Mouse (Mus musculus) Patski (cell line): ENCODE measurements around the gene Mdfi. TPM values are rescaled to one million over a fixed set of nuclear protein-coding genes. Genes with fewer than 3 reads are reported as not detected.

Experiments used
- ATAC-seq: fragments of 100-300 bp; one replicate; pipeline ENCODE4 v1.8.0; 2021
- CTCF ChIA-PET: fragments of 350-600 bp; sonication (Branson Sonifier 250); formaldehyde crosslinking; loops from one replicate; lab custom pipeline; 2022; ENCODE audit warnings: inconsistent platforms; lab: Charles Lee
- POLR2A ChIA-PET: fragments of 350-600 bp; sonication (Branson Sonifier 250); formaldehyde crosslinking; loops from one replicate; lab custom pipeline; 2022; ENCODE audit warnings: antibody characterized with exemption, inconsistent platforms; lab: Charles Lee
- DNase-seq: peaks from one replicate; pipeline ENCODE4 v3.0.0-alpha.2; 2011; ENCODE audit warnings: low read depth, low spot score
- H3K27me3 ChIP-seq: fragments of 371-371 bp; one replicate; pipeline ENCODE4 v1.5.1; 2021
- CTCF ChIP-seq: fragments of 100-300 bp; IDR thresholded peaks from one replicate; pipeline ENCODE4 v1.5.1; 2021
- in situ Hi-C: fragments of 300-500 bp; cut with MboI; formaldehyde crosslinking; loops from 3 replicates; pipeline ENCODE4 v1.11.1; 2018; ENCODE audit warnings: low pct_unique_long_range_greater_than_20kb, mixed read lengths
- polyA plus RNA-seq: library from polyadenylated mRNA; unstranded; gene quantifications from one replicate; pipeline ENCODE4 v1.2.3, GENCODE M21; 2021

Mdfi gene
- polyA plus RNA-seq, 1 experiment from 2014 or later, result not detected

DNA sequence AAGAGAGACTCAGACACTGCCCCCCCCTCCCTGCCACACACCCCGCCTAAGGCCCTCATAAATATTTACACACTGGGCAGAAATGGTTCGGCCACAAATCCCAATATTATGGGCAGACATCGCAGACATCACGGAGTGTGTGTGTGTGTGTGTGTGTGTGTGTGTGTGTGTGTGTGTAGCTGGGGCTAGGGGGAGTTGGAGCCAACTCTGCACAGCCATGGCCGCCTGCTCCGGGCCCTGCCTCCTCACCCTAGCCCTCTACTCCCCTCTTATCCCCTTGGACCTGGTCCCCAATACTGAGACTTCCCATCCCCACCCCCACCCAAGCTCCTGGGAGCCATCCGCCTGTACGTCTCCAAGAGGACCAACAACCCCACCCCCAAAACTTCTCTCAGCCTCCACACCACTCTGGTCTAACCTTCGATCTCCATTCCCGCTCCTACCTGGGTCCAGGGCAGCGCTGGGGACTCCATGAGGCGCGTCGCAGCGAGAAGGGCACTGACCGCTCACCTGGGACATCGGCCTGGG is 1.9 kb downstream of the Mdfi start:
- peaks cover 14% of the 10 kb centered on the region for H3K27me3 ChIP-seq
- DNase-seq, result no peak
- in situ Hi-C loops, result no loop called here
- ATAC-seq, result no peak
- TF ChIP-seq CTCF, result no peak
- CTCF ChIA-PET, result interaction anchor here (1.0 kb wide), 1 partner anchor 27 kb away, joined by 3 read pairs; no protein-coding TSS in a partner anchor
- POLR2A ChIA-PET, result no interaction called here

DNA sequence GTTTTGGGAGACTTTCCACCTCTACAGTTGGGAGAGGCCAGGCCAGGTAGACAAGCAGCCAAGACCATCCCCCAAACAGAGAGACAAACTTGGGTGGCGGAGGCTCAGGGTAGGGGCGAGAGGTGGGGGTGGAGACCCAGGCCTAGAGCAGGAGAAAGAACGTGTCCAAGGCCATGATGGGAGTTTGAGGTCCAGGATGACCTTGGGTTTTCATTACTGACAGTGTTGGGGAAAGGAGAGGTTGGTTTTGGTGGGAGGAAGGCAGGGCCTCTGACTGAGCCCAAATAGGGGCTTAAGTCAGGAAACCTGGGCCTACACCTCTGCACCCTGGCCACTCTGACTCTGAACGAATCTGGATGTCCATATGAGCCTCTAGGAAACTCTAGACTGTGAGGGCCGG is 2.7 kb downstream of the Mdfi start:
- peaks cover 14% of the 10 kb centered on the region for H3K27me3 ChIP-seq
- ChIA-PET CTCF (interaction anchor here (1.0 kb wide), 1 partner anchor 27 kb away, joined by 3 read pairs; no protein-coding TSS in a partner anchor), POLR2A (no interaction called here)
- DNase-seq (no peak), ATAC-seq (no peak)
- in situ Hi-C loops, result no loop called here
- no peak for TF ChIP-seq CTCF

DNA sequence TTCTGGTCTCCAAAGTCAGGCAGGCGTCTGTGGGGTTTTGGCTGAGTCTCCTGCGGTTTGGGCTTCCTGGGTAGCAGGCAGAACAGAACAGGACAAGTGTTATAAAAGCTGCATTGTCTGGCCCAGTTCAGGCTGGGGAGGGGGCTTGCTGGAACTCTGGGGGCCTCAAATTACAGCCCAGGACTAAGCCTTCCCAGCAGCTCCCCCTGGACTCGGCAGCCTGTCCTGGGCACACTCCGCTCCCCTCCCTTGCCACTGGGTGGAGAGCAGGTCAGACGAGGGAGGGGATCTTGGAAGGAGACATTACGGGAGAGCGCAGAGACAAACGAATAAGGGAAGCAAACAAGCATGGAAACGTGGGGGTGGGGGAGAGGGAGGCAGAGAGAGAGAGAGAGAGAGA is 3.3 kb downstream of the Mdfi start:
- POLR2A ChIA-PET, result no interaction called here

DNA sequence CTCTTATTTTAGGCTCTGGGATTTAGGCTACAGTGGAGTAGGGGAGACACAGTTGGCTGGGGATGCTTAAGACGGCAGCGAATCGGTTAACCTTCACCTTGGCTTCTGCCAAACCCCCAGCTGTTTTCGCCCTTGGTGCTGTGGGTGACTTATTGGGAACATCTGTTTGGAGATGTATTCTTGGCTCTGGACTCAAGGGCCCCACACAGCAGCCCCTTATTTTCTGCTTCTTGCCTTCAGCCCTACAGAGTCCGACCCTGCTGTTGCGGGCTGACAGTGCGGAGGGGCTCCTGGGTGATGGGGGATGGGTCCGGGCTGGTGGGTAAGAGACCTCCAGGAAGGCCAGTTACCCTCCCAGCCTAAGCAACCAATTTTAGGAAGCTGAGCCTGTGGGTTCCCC is 13.2 kb downstream of the Mdfi start:
- ATAC-seq, result no peak
- no peaks in the 10 kb centered on the region for H3K27me3 ChIP-seq
- no peak for TF ChIP-seq CTCF
- in situ Hi-C loops, result no loop called here
- DNase-seq, result no peak
- ChIA-PET POLR2A (no interaction called here), CTCF (interaction anchor here (1.5 to 1.6 kb wide), 2 partner anchors 15 to 16 kb away, joined by 4 read pairs; no protein-coding TSS in a partner anchor)

More for the DNA sequence above, 3.3 kb downstream of the Mdfi start:
- TF ChIP-seq CTCF, result no peak
- no peak for DNase-seq
- CTCF ChIA-PET, result no interaction called here
- peaks cover 14% of the 10 kb centered on the region for H3K27me3 ChIP-seq
- ATAC-seq, result no peak
- in situ Hi-C loops, result no loop called here

DNA sequence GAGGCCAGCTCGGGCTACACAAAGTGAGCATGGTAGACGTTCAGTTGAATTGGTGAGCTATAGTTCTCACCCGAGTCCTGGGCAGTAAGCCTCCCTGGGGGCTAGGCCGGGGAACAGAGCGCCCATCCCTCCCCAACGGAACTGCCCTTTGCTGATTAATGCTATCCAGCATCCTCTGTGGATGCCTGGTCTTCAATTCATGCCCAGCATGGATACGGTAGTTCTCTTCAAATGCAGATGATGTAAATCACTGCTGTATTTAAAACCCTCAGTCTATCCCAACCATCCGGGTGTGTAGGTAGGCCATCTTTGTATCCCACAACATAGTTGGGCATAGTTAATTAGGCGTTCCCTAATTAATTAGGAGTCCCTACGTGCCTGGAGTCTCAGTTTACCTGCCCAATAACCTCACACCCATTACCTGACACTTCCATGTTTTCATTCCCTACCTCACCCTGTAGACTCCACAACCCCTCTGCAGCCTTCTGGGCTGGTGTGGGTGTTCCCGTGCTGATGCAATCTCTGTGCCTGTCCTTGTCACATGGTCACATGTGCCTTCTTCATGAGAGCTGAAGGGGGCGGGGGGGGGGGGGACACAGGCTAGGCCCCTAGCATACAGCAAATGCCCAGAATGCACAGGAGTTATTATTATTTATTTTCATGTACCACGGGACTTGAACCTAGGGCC is 16.3 kb downstream of the Mdfi start:
- ChIA-PET CTCF (no interaction called here), POLR2A (no interaction called here)
- ATAC-seq (no peak), DNase-seq (no peak)
- no peaks in the 10 kb centered on the region for H3K27me3 ChIP-seq
- TF ChIP-seq CTCF, result no peak
- in situ Hi-C loops, result no loop called here

DNA sequence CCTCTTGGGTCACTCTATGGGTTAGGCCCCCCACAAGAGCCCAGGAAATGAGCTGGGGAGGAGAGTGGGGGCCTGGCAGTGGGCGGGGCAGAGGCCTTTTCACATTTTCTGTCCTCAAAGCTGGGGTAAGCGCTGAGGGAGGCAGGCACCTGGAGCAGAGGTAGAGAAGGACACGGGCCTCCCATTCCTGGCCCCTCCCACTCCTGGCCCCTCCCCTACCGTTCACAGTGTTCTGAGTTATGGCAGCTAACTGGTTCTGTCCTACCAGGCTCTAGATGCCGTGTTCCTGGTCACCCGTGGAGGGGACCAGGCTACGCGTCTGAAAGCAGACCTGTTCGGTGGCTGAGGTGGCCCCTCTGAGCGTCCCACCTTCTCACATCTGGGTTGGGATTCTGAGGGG is 19.0 kb downstream of the Mdfi start:
- DNase-seq (no peak), ATAC-seq (no peak)
- ChIA-PET POLR2A (no interaction called here), CTCF (interaction anchor here (0.9 kb wide), 1 partner anchor 23 kb away, joined by 3 read pairs; no protein-coding TSS in a partner anchor)
- no peak for TF ChIP-seq CTCF
- in situ Hi-C loops, result no loop called here
- no peaks in the 10 kb centered on the region for H3K27me3 ChIP-seq

DNA sequence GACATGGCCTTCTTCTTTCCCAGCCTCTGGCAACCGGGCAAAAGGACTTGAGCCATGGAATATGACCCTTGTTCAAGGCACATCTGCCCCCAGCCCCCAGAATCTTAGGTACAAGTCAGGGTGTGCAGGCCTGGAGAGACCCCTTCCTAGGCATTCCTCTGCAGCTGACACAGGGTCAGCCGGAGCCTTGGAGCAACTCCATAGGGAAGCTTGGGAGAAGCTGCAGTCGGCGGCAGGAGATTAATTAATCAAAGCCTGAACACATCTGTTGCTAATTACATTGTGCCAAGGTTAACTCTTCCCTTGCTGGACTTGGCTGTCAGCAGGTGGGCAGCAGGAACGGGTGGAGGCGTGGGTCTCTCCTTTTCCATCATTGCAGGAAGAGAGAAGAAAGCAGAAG is 20.0 kb downstream of the Mdfi start:
- in situ Hi-C loops, result no loop called here
- ChIA-PET CTCF (no interaction called here), POLR2A (no interaction called here)
- H3K27me3 ChIP-seq, result no peaks in the 10 kb centered on the region
- no peak for TF ChIP-seq CTCF
- DNase-seq (no peak), ATAC-seq (no peak)

DNA sequence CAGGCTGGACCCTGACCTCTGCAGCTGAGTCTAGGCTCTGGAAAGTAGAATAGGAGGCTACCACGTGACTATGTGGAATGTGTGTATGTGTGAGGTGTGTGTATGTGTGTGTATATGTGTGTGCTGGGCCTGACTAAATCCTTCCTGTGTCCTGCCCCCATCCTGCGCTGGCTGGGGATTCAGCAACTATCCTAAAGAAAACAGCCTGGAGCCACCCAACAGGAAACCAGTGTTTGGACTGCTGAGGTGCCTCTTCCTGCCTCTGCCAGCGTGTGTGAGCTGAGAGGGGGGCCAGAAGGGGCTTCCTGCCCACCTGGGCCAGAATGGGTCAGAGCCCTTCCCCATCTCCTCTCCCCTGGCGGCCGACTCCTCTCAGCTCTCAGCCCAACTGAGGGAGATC is 20.9 kb downstream of the Mdfi start:
- DNase-seq, result no peak
- POLR2A ChIA-PET, result interaction anchor here (1.7 kb wide), 1 partner anchor 12 kb away, joined by 5 read pairs; no protein-coding TSS in a partner anchor
- in situ Hi-C loops, result no loop called here
- H3K27me3 ChIP-seq, result no peaks in the 10 kb centered on the region
- no peak for ATAC-seq
- no peak for TF ChIP-seq CTCF
- CTCF ChIA-PET, result interaction anchor here (1.5 kb wide), 1 partner anchor 21 kb away, joined by 4 read pairs; no protein-coding TSS in a partner anchor

DNA sequence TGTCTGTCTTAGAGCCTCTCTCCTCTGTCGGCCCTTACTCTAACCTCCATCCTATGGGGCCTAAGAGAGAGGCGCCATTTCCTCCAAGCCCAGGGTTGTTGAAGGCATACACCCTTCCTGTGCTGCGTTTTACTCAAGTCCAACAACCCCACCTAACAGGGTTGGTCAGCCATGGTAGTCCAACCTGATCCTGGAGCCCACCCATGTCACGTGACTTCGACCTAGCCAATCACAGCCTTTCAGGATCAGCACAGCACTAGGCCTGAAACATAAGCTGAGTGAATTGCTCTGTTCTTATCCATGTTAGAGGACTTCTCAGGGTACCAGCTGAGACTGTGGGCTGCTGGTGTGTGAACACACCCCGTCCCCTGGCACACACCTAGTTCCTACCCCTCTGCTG is 22.3 kb downstream of the Mdfi start:
- CTCF ChIA-PET, result interaction anchor here (1.5 kb wide), 1 partner anchor 19 kb away, joined by 4 read pairs; no protein-coding TSS in a partner anchor
- POLR2A ChIA-PET, result interaction anchor here (1.7 kb wide), 1 partner anchor 11 kb away, joined by 5 read pairs; no protein-coding TSS in a partner anchor
- ATAC-seq, result no peak

DNA sequence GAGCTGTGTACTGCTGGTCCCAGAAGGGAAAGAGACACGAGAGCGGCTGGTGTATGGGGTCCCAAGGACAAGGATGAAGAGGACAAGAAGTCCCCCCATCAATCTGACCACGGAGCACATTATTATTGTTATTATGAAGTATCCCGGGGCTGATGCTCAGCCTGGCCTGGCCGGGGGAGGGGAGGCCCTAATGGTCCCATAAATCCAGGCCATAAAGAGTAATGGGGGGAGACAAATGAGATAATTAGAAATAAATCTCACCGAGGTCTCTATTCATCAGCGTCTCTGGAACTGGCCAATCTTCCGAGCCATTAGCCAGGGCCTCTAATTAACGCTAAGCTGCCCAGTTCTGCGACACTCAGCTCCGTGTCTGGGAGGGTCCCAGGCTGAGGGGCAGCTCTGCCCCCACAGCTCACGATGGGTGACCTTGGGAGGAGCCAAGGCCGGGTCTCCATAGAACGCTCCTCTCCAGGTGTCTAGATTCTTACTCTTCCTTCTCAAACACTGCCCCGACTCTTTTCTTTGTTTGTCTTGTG is 23.2 kb downstream of the Mdfi start:
- no peaks in the 10 kb centered on the region for H3K27me3 ChIP-seq
- POLR2A ChIA-PET, result no interaction called here
- DNase-seq (no peak), ATAC-seq (no peak)
- in situ Hi-C loops, result no loop called here
- CTCF ChIA-PET, result interaction anchor here (1.4 kb wide), 1 partner anchor 18 kb away, joined by 7 read pairs; no protein-coding TSS in a partner anchor
- no peak for TF ChIP-seq CTCF

More for the DNA sequence above, 22.3 kb downstream of the Mdfi start:
- in situ Hi-C loops, result no loop called here
- TF ChIP-seq CTCF, result no peak
- DNase-seq, result no peak
- no peaks in the 10 kb centered on the region for H3K27me3 ChIP-seq

DNA sequence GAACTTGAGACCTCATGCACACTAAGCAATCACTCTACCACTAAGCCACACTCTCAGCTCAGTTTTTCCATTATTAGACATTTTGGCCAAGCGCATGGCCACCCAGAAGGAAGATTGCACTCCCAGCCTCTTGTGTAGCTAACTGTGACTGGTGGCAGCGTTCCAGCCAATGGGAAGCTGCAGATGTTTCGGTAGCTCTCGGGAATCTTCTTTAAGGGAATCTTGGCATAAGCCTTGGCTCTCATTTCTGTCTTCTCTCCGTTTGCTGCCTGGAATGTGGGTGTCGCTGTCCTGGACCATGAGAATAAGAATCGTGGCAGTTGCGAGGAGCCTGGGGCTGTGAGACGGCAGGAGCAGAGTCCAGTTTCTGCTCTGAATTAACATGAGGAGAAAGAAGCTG is 28.3 kb downstream of the Mdfi start:
- TF ChIP-seq CTCF, result no peak
- ChIA-PET CTCF (interaction anchor here (1.2 to 4.3 kb wide), 3 partner anchors 13 to 60 kb away, joined by 4 to 33 read pairs (median 4); no protein-coding TSS in a partner anchor), POLR2A (no interaction called here)
- in situ Hi-C loops, result no loop called here
- ATAC-seq, result peak; percentile 89
- H3K27me3 ChIP-seq, result no peaks in the 10 kb centered on the region
- peak; percentile 68 for DNase-seq
